Mouse (Mus musculus) embryonic facial prominence, embryonic 14.5 days (tissue): ENCODE measurements around the gene Fdxacb1. TPM values are rescaled to one million over a fixed set of nuclear protein-coding genes. Genes with fewer than 3 reads are reported as not detected.

Source experiments
- ATAC-seq: fragments of 200-750 bp; cut with Nextera tagmentation; 2 replicates; pipeline ENCODE4 v1.8.0; 2017; ENCODE audit warnings: low read depth, moderate number of reproducible peaks, moderate TSS enrichment
- DNase-seq: peaks from one replicate; pipeline ENCODE4 v3.0.0-alpha.2; 2015; ENCODE audit warnings: low spot score
- H3K27ac ChIP-seq: fragments of 300-500 bp; sonication (generic); replicated peaks from 2 replicates; pipeline ENCODE4 v1.5.1; 2014; ENCODE audit warnings: low read depth, mild to moderate bottlenecking, low read length, moderate library complexity
- H3K27me3 ChIP-seq: fragments of 300-500 bp; sonication (generic); replicated peaks from 2 replicates; pipeline ENCODE4 v1.6.1; 2014; ENCODE audit warnings: low read length; ENCODE audit not compliant: control insufficient read depth, insufficient read depth
- H3K36me3 ChIP-seq: fragments of 300-500 bp; sonication (generic); 2 replicates; pipeline ENCODE4 v1.6.1; 2014; ENCODE audit warnings: low read length, mixed read lengths; ENCODE audit not compliant: control insufficient read depth, insufficient read depth
- H3K4me1 ChIP-seq: fragments of 300-500 bp; sonication (generic); 2 replicates; pipeline ENCODE4 v1.6.1; 2014; ENCODE audit warnings: antibody characterized with exemption, low read length; ENCODE audit not compliant: control insufficient read depth, insufficient read depth
- H3K4me2 ChIP-seq: fragments of 300-500 bp; sonication (generic); 2 replicates; pipeline ENCODE4 v1.6.1; 2014; ENCODE audit warnings: low read depth, mild to moderate bottlenecking, low read length, moderate library complexity, mixed read lengths
- H3K4me3 ChIP-seq: fragments of 300-500 bp; sonication (generic); 2 replicates; pipeline ENCODE4 v1.5.1; 2014; ENCODE audit warnings: low read depth, mild to moderate bottlenecking, low read length
- H3K9ac ChIP-seq: fragments of 300-500 bp; sonication (generic); 2 replicates; pipeline ENCODE4 v1.6.1; 2014; ENCODE audit warnings: low read depth, mild to moderate bottlenecking, low read length, moderate library complexity, mixed read lengths
- H3K9me3 ChIP-seq: fragments of 300-500 bp; sonication (generic); 2 replicates; pipeline ENCODE4 v1.6.1; 2016; ENCODE audit warnings: low read length; ENCODE audit not compliant: control insufficient read depth
- WGBS: fragments of 180-500 bp; shearing (Covaris S2); extraction: QIAGEN DNeasy Blood & Tissue Kit; methylation state at CpG from one replicate; pipeline ENCODE4 v1.1.7; 2014; 5-methylcytosine and 5-hydroxymethylcytosine counted together
- polyA plus RNA-seq: library from polyadenylated mRNA; unstranded; fragments of >200 nt; fragmentation: Nextera tagmentation; extraction: Ambion mirVana; gene quantifications from 2 replicates; pipeline ENCODE4 v1.2.1, GENCODE M21; 2014

The Fdxacb1 gene
- 10.2 and 14.2 TPM in 2 replicates for polyA plus RNA-seq

DNA sequence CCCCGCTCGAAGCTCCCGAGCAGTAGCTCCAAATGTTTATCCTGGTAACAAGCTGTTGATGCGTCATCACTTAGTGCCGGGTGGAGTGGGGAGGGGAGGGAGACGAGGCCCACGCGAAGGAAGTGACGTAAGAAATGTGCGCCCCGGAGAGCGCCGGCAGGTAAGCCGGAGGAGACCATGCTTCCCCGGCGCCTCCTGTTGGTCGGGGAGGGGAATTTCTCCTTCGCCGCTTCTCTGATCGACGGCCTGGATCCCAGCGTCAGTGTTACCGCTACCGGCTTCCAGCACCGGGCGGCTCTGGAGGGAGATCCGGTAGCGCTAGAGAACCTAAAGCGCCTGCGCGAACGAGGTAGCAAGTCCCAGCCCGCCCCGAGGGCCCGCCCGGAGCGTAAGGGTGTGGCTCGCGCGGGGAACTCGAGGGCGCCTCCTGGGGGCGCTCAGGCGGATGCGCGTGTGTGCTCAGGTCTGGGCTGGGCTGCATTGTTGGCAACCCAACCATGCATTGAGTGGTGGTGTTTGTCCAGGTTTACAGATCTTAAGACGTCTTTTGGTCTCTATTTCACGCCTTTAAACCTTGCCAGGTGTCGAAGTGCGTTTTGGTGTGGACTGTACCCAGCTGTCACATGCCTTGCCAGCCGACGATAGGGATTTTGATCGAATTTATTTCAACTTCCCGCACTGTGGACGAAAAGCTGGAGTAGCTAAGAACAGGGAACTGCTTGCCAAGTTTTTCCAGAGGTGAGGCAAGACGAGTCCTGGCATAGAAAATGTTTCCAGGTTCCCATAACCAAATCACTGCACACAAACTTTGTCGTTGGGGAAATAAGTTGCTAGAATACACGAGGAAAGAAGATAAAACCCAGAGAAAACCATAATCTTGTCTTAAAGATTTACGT is at the start of gene Fdxacb1:
Gene Fdxacb1, plus strand, starts transcription at position 130 of the 896 bp plus-strand sequence.
- peak; percentile 99 for DNase-seq
- Histone ChIP-seq H3K4me3 (peak within 1 kb of the TSS; percentile 60), H3K4me1 (peaks cover 6% of the 10 kb centered on the region; the same call in 1 of the 2 replicates), H3K4me2 (peak within 1 kb of the TSS; percentile 69), H3K9ac (peak within 1 kb of the TSS; percentile 70), H3K27me3 (no peaks in the 10 kb centered on the region), H3K27ac (peak within 1 kb of the TSS; percentile 91), H3K9me3 (no peaks in the 10 kb centered on the region), H3K36me3 (peaks cover 17% of the 10 kb centered on the region; the same call in 1 of the 2 replicates)
- 5% methylated on average over 41 of the region's 59 CpGs for WGBS
- peak; percentile 96 for ATAC-seq

GRCm38 (mm10) chr9:50718878-50719277 is 49.2 kb upstream of the Fdxacb1 start:
- DNase-seq (no peak), ATAC-seq (no peak)
- 72% methylated on average over 4 of the region's 4 CpGs for WGBS
- no peaks in the 10 kb centered on the region for H3K27me3 ChIP-seq
- H3K27ac ChIP-seq, result no peak overlapping the region
- no peak overlapping the region for H3K4me3 ChIP-seq
- no peaks in the 10 kb centered on the region for H3K9me3 ChIP-seq
- peaks cover 10% of the 10 kb centered on the region for H3K4me1 ChIP-seq
- H3K9ac ChIP-seq, result no peak overlapping the region
- H3K4me2 ChIP-seq, result no peak overlapping the region
- H3K36me3 ChIP-seq, result 0 out of 2 replicates have a peak, but pooled peaks cover 6% of the 10 kb centered on the region

DNA sequence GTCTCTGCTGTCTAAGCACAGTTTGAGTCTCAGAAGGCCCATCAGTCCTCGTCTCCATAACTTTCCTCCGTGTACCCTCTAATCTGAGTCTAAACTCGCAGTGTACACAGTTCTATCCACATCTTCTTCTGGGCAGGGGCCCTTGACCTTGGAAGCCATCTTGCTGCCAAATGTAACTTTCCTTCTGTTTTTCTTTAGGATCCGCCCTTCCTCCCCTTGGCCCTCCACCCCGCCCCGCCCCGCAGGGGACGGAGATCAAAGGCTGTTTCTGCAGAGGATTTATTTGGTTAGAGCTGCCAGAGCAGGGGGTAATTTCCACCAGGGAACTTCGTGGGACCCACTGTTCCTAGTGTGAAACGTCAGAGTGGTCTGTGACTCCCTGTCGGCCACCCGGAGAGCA is 47.0 kb upstream of the Fdxacb1 start:
- 34% methylated on average over 12 of the region's 12 CpGs for WGBS
- Histone ChIP-seq H3K9me3 (no peaks in the 10 kb centered on the region), H3K4me2 (peak overlapping the region; percentile 28), H3K27ac (peak overlapping the region; percentile 33; the same call in 1 of the 2 replicates), H3K4me1 (peaks cover 16% of the 10 kb centered on the region), H3K27me3 (no peaks in the 10 kb centered on the region), H3K4me3 (no peak overlapping the region), H3K36me3 (0 out of 2 replicates have a peak, but pooled peaks cover 4% of the 10 kb centered on the region), H3K9ac (peak overlapping the region; percentile 37; the same call in 1 of the 2 replicates)
- DNase-seq, result peak; percentile 35
- no peak for ATAC-seq

DNA sequence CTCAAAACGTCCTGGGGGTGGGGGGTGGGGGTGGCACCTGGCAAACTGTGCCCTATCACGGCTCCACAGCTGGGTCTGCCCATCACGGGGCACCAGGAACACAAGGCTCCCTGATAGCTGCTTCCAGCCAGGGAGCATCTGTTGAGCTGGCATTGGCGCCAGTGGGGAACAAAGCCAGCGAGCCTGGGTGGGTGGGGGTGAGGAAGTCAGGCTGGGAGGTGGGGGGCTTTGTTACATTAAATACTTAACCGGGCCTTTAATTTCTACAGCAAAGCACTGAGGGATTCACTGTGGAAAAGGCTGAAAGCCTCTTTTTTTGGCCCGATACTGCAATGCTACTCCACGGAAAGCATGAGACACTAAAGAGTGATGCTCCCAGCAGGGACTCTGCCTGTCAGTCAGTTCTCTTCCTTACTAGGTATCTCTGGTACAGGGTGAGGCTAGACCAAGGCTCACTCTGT is 45.6 kb upstream of the Fdxacb1 start:
- Histone ChIP-seq H3K9me3 (no peaks in the 10 kb centered on the region), H3K4me2 (peak overlapping the region; percentile 43; the same call in 1 of the 2 replicates), H3K9ac (no peak overlapping the region), H3K27me3 (no peaks in the 10 kb centered on the region), H3K36me3 (no peaks in the 10 kb centered on the region), H3K27ac (no peak overlapping the region), H3K4me1 (peaks cover 27% of the 10 kb centered on the region), H3K4me3 (no peak overlapping the region)
- ATAC-seq, result 0 out of 2 replicates have a peak, but pooled peaks have one; percentile 30
- DNase-seq, result no peak
- WGBS, result 47% methylated on average over 8 of the region's 8 CpGs

DNA sequence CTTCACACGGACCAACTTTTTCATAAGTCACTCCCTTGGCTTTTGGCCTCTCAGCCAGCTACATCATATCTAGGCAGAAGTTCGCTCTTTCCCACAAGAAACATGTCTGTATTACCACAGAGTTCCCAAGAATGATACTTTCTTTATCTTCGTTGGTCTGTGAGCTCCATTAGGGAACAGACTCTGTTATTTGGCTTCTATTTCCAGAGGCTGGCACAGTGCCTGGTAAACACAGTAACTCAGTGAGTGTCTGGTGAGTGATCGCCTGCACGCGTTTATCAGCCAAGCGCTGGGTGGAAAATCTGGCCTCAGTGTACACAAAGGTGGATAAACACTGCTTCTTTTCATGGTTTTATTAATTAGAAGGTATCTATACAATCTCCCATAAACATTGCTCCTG is 44.6 kb upstream of the Fdxacb1 start:
- 32% methylated on average over 7 of the region's 7 CpGs for WGBS
- ATAC-seq, result no peak

DNA sequence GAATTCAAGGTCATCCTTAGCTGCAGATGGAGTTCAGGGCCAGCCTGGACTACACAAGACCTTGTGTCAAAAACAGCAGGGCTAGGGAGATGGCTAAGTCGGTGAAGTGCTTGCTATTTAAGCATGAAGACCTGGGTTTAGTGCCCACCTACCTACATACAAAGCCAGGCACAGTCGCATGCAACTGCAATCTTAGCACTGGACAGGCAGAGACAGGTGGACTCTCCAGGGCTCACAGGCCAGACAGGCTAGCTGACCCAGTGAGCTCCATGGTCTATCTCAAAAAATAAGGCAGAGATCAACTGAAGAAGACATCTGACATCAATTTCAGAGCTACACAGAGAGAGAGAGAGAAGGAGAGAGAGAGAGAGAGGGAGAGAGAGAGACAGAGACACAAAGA is 43.9 kb upstream of the Fdxacb1 start:
- DNase-seq (no peak), ATAC-seq (no peak)
- H3K4me3 ChIP-seq, result no peak overlapping the region
- no peaks in the 10 kb centered on the region for H3K27me3 ChIP-seq
- 72% methylated on average over 2 of the region's 2 CpGs for WGBS
- 0 out of 2 replicates have a peak overlapping the region, but pooled peaks have one; percentile 4 for H3K4me2 ChIP-seq
- H3K4me1 ChIP-seq, result peaks cover 27% of the 10 kb centered on the region
- H3K9ac ChIP-seq, result no peak overlapping the region; the same call in 1 of the 2 replicates
- H3K36me3 ChIP-seq, result no peaks in the 10 kb centered on the region
- no peak overlapping the region; the same call in none of the 2 replicates for H3K27ac ChIP-seq
- no peaks in the 10 kb centered on the region for H3K9me3 ChIP-seq

More for the DNA sequence above, 44.6 kb upstream of the Fdxacb1 start:
- Histone ChIP-seq H3K4me2 (peak overlapping the region; percentile 43), H3K27me3 (no peaks in the 10 kb centered on the region), H3K4me1 (peaks cover 27% of the 10 kb centered on the region), H3K36me3 (no peaks in the 10 kb centered on the region), H3K4me3 (no peak overlapping the region), H3K9ac (no peak overlapping the region), H3K9me3 (no peaks in the 10 kb centered on the region), H3K27ac (peak overlapping the region; percentile 67; the same call in 1 of the 2 replicates)
- DNase-seq, result peak; percentile 89

GRCm38 (mm10) chr9:50724661-50725330 is 43.2 kb upstream of the Fdxacb1 start:
- Histone ChIP-seq H3K9ac (no peak overlapping the region; the same call in 1 of the 2 replicates), H3K9me3 (no peaks in the 10 kb centered on the region), H3K27me3 (no peaks in the 10 kb centered on the region), H3K4me3 (no peak overlapping the region), H3K27ac (no peak overlapping the region), H3K36me3 (no peaks in the 10 kb centered on the region), H3K4me2 (peak overlapping the region; percentile 16; the same call in 1 of the 2 replicates), H3K4me1 (peaks cover 27% of the 10 kb centered on the region)
- DNase-seq, result peak; percentile 53
- no peak for ATAC-seq
- WGBS, result 41% methylated on average over 3 of the region's 3 CpGs

DNA sequence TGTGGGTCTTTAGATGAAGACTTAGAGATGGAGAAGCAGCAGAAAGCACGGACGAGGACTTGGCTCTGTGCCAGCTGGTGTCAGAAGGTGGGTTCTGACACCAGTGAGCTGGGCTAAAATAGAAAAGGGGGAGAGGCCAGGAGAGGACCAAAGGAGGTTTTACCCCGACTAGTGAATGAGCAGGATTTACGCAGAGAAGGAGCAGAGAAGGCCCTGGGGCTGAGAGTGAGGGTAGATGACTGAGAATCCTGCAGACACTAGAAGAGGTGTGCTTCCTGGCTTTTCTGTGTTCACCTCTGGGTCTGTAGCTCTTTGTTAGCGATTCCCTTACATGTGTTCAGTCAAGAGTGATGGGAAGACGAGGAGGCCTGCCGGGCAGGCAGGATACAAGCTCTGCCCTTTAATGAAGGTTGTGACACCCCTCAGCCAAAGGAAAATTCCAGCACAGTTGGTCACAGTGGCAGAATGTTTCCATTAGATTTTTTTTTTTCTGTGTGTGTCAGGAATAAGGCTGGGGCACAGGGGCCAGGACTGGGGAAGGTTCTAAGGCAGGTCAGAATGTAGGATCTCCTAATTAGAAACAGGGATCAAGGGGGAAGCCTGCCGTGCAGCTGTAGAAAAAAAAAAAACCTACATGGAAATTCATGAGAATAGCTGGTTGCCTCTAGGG is 42.0 kb upstream of the Fdxacb1 start:
- Histone ChIP-seq H3K27me3 (no peaks in the 10 kb centered on the region), H3K4me2 (peak overlapping the region; percentile 89), H3K9ac (no peak overlapping the region), H3K36me3 (no peaks in the 10 kb centered on the region), H3K4me1 (peaks cover 24% of the 10 kb centered on the region), H3K4me3 (peak overlapping the region; percentile 64), H3K27ac (peak overlapping the region; percentile 68), H3K9me3 (no peaks in the 10 kb centered on the region)
- DNase-seq (no peak), ATAC-seq (no peak)
- WGBS, result 18% methylated on average over 8 of the region's 8 CpGs
